Mouse (Mus musculus) hindlimb bud, embryonic 11.5 days (tissue): Measurements from ENCODE around the gene Vmp1.

Source experiments
- DNase-seq: peaks from one replicate; pipeline ENCODE4 v3.0.0-alpha.2; 2012; ENCODE audit warnings: low read depth, low spot score; ENCODE audit errors: extremely low spot score

The Vmp1 gene

DNA sequence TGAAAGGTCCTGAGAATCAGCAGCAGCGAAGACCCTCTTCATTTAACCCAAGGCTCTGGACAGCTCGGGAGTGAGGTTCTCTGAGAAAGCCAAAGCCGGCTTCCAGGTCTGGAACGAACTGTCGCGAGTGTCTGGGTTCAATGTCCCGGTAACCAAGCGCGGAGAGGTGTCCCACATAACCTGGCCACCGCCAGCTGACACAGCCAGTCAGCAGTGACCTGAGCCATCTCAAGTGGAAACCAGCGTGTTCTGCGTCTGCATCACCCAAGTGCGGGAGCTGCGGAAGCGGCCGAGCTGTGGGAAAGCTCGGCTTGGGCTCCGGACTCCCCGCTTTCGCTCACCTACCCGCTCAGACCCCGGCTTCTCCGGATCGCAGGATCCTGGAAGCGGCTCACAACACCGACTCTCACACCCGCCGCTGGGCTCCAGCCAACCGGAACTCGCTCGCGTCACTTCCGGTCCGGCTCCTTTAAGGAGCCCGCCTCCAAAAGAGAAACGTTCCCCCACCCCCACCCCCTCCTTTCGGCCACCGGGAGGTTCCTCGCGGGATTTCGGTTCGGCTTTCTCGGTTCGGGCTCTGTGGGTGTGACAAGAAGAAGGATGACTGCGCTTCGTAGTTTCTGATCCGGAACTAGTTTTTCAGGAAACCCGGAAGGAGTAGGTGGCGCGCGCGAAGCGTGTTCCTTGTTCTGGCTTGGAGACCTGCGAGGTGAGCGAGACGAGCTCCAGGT lies at the start of gene Vmp1, which contains the start of gene Ptrh2:
Gene Vmp1 (minus strand): TSS at position 442 of the 731 bp plus-strand sequence.
Gene Ptrh2 (plus strand): TSS at position 591 of the 731 bp plus-strand sequence.
- peak; percentile 92 for DNase-seq

DNA sequence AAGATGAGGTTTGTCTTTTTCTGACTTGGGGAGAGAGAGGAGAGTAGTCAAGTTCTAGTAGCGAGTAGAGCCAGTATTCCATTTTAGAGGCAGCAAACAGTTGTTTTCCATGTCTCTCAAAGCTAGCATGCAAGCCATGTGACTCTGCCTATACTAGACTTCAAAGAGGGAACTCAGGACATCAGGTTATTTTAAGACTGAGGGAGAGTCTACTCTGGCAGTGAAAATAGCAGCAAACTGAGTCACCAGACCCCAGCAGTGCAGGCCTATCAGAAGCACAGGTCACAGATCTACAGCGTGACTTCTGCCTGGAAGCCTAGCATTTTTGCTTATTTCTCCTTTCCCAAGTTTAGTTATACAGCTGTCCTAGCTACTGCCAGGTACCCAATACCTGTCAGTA lies 47.8 kb upstream of the Vmp1 start:
- DNase-seq: no peak

DNA sequence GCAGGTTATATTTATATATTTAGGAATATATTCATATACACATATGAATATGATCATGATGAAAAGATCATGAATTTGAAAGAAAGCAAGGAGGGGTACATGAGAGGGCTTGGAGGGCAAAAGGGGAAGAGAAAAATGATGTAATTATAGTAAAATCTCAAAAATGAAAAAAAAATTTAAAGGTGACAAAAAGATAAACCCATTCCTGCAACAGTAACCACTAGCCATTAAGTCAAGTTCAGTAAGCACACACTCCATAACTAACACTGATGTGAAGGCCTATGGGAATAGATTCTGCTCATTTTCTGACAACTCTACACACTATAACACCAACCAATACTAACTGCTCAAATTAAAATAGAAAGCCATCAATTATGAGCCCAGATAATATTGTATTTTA lies 42.0 kb upstream of the Vmp1 start:
- no peak for DNase-seq

DNA sequence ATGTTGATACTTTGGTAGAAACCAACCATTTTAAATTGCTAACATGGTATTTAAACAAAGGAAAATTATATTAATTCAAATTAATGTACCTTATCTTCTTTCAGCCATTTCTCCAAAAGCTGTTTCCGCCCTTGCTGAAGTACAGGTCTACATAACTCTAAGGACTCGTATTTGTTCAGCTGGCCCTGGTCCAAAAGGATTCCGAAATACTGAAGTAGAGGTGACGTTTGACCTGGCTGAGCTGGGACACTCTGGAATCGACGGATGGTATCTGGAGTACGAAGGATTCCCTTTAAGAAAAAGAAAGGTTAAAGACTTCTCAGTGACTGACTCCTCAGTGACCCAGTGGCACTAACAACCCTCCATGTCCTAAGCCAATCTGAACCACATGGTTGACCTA lies 41.3 kb upstream of the Vmp1 start:
- no peak for DNase-seq

DNA sequence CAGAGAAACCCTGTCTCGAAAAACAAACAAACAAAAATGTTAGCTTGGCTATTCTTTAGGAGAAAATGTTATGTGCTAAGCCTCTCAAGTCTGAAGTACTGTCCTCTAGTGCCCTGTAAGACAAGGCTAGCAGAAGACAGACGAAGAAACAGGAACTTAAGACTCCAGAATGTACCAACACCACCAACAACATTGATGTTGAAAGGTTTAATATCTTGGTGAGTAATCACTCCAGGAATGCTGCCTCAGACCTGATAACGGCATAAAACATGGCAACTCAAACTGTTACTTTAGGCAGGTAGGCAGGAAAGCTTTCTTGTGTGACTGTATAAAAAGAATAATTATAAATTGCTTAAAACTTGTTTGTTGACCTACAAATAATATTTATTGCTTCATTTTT lies 40.4 kb upstream of the Vmp1 start:
- DNase-seq: no peak

DNA sequence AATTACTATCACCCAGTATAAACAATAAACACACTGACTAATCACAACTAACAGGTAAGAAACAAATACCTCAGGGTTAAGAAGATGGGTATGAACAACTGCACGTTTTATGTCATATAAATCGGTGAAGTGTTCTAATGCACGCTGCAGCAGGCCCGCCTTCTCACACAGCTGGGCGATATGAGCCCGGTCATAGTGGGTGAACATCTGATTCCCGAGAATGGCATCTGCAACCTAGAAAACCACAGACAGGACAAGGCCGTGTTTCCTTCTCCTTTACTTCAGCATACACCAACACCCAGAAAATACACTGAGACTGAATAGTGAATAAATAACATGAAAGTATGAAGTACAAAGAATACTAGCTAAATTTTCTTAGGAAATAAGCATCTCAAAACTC lies 35.8 kb upstream of the Vmp1 start:
- no peak for DNase-seq

DNA sequence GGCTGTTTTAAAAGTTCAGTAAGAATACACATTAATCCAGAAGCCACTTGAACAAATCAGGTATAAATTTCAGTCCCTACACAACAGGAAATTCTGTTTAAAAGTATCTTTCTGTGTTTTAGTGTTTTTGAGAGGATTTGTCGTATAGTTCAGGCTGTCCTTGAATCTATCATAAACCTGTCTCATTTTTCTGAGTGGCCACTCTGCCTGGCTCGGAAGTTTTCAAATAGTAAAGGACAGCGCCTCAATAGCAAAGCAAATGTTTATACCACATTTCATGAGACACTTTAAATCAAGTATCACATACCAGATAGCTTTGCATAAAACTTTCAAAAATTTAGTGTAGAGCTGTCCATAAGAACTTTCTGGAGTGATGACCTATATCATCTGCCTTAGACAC lies 34.7 kb upstream of the Vmp1 start:
- no peak for DNase-seq

DNA sequence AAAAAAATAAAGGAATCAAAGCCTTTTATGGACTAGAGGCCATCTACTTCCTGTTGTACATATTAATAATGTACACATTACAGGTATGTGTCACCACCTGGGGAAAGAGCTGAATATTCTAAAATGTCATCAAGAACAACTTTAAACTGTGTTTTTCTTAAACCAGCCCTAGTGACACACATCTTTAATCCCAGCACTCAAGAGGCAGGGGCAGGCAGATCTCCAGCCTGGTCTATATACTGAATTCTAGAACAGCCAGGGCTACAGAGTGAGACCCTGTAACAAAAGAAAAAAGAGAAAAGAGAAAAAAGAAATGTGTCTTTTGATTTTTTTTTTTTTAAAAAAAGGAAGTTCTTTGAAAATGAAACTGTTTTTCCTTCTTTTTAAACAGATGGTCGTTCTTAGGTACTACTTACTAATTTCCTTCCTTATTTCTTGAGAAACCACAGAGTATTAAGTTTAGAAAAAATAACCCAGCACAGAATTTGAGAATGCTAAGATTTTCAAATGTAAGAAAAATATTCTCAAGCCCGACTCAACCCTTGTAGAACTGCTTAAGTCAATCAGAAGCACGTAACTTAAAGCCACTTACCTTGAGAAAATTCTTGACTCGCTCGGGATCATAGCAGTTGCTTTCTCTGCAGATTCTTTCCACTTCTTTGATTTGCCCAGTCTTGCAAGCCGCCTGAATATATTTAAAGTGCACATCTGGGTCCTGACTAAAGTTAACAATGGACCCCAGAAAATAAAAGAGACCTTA lies 33.9 kb upstream of the Vmp1 start:
- DNase-seq: no peak

DNA sequence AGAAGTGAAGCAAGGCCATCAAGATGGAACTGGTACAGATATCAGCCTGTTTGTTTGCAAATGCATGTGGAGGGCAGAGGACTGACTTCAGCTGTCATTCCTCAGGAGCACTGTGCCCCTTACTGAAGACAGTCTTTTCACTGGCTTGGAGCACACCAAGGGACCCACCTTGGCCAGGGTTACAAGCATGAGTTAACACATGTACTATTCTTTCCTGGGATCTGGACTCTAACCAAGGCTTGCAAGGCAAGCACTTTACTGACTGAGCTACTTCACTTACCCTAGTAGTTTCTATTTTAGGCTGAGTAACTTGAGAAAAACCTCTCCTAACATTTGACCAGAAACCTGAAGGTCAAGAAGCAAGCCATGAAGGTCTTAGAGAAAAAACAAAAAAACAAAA lies 31.0 kb upstream of the Vmp1 start:
- no peak for DNase-seq

DNA sequence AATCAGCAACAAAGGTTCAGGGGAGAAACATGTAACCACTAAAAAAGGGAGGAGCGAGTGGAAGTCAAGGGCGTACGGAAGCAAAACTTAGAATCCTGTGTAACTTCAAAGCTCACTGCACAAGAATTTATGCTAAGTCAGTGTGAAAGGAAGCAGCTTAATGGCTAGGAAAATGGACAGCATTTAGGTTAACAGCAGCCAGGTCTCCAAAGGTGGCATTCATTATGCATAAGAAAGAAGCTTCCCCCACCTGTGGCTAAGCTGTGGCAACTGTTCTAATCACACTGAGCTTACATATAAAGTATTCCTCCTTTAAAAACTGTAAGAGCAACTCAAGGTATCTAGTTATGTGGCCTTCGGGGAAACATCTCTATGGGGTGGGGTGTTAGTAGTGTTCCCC lies 17.5 kb upstream of the Vmp1 start:
- DNase-seq: no peak

DNA sequence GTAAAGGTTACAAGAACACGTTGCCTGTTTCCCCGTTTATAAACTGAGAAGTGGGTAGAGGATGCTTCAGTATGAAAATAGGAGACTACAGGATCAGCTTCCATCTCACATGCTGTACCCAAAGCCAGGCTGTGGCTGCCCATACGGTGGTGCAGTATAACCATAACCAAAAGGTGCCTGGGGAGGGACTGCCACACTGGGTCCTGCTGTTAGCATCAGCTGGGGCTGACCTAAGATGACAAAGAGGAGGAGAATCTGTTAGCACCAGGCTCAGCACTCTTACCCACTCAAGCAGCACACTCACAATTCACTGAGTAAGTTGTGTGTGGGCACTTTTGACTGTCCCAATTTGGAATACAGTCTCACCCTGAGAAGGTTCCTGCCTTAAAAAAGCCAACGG lies 11.8 kb upstream of the Vmp1 start:
- no peak for DNase-seq

DNA sequence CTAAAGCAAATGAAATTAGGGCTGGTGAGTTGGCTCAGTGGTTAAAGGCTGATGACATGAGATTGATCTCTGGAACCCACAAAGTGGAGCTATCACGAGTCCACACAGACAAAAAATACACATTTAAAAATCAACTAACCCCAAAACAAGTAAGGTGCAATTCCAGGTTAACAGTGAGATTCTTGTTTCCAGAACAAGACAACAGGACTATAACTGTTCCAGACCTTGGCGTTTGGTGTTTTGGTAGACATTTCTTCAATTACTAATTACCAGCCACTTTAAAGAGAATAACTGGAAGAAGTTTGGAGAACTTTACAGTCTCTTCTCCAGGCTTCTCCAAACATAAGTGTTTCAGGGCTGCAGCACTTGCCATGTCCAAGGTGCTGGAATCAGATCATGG lies 8.9 kb upstream of the Vmp1 start:
- no peak for DNase-seq

DNA sequence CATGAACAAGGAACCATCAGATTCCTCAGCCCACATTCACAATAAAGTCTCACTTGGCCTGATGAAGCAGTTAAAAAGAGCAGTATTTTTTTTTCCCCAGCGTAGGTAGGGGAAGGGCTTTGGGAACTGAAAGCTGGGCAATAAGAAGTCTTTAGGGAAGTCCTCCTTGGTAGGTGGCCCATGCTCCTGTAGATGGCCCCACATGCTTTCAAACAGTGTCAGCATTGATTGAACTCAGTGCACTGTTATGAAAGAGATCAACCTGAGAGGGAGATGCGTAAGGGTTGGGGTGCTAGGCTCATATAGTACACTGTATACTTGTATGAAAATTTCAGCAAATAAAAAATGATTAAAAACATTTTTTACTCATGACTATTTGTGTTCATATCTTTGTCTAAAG lies 8.3 kb upstream of the Vmp1 start:
- no peak for DNase-seq

DNA sequence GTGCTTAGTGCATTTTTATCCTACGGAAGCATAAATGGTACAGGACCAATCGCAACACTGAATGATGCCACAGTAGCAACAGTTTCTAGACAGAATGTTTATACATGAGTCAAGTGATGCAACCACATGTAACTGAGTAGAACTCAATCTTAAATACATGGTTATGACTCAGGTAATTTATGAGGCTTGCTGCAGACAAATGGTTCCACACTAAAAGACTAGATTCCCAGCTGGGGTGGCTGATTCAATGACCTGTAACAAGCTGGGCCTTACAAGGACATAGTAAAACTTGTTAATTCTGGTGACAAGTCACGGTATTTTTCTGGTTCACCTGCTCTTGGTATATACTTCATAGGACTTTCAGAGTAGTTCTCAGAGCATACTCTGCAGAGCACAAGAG lies 7.8 kb upstream of the Vmp1 start:
- DNase-seq: no peak

DNA sequence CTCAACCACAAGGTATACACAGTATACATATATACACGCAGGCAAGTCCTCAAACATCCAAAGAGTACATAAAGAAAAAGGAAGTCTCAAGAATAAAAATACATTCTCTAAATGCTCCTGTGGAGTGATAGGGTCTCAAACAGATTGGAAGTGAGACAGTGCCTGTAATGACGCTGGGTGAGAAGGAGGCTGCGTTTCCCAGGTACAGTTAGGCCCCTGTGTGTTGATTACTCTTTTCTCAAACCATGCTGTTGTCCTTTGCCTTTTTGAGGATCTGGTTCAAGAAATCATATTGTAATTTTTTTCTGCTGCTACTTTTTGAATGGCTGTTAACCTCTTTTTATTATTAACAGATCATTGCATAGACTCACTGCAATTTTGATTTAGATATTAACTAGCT lies 6.7 kb upstream of the Vmp1 start:
- no peak for DNase-seq

DNA sequence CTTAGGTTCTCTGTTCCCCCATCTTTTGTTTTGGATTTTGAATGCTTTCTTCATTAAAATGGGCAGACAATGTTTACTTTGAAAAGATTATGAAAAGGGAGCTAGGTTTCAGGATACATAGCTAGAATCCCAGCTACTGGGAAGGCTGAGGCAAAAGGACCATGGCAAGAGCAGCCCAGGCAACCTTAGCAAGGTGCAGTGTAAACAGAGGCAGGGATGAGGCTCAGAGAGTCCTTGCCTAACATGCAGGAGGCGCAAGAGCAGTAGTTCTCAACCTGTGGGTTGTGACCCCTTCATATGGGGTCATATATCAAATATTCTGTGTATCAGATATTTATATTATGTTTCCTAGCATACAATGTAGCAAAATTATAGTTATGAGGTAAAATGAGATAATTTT lies 1.7 kb upstream of the Vmp1 start:
- DNase-seq: no peak

DNA sequence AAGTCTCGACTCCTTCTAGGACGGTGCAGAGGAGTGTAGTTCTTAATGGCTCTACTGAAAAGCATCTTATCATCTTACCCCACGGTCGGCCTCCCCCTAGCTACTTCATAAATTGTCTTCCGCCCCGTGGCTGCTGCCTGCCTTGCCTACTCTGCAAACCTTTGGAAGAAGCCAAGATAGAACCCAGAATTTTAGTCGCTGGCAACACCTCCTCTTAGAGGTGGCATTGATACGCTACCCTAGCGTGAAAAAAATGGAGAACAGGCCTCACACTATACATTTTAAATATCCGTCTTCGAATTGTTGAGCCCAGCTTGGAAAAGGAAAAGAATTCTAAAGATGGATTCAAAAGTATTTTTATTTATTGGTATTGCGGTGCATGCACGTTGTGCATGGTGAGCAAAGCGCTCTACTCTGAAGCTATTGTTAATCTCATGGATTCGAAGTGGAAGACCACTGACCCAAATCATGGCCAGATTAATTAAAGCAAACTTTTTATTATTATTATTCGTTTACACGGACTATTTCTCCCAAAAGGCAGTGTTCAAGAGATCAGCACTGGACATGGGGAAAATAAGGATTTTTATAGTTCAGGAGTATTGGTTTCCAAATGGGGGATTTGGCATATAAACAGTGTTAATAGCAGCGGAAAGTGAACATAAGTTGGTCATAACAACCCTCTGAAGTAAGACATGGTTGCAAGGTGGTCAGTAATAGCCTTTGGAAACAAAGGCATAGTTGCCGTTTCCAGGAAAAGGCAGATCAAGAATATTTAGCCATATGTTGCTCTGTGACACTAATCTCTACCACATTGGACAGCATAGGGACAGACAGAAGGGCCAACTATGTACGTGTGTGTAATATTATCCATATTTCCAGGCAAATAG lies 733 bp upstream of the Vmp1 start:
- DNase-seq: no peak

DNA sequence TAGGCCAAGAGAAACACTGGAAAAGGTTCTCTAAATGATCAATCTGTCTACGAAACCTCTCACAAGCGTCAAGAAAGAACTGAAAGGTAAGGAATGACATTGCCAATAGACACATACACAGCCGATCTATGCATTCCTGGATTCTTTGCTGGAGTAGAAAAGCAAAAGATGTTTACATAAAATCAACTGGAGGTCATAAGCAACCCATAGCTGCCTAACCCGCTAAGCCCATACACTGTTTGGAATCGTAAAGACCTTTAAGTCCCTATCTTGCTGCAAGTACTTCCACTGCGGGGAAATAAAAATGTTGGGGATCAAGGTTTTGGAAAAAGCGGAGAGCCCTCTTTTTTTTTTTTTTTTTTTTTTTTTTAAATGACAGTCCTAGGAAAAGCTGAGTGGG lies 775 bp downstream of the Vmp1 start:
- DNase-seq: no peak

DNA sequence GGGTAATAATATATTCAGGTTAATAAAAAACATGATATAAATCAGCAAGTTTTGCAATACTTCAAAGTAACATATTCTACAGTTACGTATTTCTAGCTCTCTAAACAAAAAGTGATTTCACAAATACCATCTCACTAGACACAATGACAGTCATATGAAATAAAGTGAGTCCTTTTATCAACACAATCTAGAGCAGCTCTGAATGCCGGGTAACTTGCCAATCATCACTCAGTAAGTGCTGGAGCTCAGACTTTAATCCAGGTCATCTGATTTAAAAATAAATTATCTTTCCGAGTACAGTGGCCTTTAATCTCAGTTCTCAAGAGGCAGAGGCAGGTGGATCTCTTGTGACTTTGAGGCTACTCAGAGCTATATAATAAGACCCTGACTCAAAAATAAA lies 2.2 kb downstream of the Vmp1 start:
- DNase-seq: no peak

DNA sequence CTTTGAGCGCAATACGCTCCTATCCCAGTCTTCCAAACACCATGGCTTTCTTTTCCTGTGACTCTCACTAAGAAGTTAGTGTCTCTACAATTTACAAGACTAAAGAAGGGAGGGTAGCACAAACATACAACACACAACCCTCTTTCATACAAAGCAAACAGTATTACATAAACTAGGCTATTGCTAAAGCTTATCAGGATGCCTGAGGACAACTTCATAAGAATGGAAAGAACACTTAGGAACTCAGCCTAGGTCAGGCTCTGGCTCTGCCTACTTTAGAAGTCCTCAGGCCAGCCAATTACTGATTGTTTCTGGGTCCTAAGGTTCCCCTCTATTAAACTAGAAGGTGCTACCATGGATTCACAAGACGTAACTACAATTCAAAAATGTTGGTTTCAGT lies 2.9 kb downstream of the Vmp1 start:
- DNase-seq: no peak

DNA sequence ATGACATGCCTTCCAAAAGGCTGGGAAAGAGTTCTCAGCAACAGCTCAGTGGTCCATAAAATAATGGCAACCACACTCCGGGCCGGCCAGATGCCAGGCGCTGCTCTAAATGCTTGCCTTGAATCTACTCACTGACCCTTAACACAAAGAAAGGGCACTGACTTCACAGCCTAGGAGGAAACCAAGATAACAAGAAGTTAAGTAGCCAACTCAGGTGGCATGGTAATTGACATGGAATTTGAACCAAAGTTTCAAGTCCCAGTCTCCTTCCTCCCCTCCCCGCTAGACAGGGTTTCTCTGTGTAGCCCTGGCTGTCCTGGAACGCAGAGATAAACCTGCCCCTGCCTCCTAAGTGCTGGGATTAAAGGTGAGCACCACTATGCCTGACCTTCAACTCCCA lies 4.7 kb downstream of the Vmp1 start:
- DNase-seq: no peak

DNA sequence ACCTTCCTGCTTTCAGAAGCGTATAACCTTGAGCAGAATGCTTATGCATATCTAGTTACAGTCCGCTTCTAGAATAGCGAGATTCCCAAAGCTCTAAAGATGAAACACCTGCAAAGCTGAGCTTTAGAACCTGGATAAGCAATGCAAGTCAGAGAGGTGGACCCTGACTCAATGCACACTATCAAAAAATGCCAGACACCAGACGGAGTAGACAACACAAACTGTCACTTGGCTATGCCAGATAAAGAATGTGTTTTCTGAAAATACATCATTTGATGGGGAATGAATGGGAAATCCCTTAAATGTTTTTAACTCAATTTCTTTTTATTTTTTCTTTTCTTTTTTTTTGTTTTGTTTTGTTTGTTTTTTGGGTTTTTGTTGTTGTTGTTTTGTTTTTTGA lies 8.1 kb downstream of the Vmp1 start:
- DNase-seq: no peak
